Mouse (Mus musculus) urinary bladder, adult 2 months (tissue): ENCODE data around the gene Cpne5. TPM values are rescaled to one million over a fixed set of nuclear protein-coding genes. Genes with fewer than 3 reads are reported as not detected.

Experiments
- DNase-seq: peaks from one replicate; pipeline ENCODE4 v3.0.0; 2022; ENCODE audit warnings: low spot score
- polyA plus RNA-seq: library from polyadenylated mRNA; depleted of rRNA; stranded (reverse); fragments of >200 nt; gene quantifications from 2 replicates; pipeline ENCODE4 v1.2.3, GENCODE M21; 2012

The Cpne5 gene
- polyA plus RNA-seq, 1 experiment: 0.56 TPM

DNA sequence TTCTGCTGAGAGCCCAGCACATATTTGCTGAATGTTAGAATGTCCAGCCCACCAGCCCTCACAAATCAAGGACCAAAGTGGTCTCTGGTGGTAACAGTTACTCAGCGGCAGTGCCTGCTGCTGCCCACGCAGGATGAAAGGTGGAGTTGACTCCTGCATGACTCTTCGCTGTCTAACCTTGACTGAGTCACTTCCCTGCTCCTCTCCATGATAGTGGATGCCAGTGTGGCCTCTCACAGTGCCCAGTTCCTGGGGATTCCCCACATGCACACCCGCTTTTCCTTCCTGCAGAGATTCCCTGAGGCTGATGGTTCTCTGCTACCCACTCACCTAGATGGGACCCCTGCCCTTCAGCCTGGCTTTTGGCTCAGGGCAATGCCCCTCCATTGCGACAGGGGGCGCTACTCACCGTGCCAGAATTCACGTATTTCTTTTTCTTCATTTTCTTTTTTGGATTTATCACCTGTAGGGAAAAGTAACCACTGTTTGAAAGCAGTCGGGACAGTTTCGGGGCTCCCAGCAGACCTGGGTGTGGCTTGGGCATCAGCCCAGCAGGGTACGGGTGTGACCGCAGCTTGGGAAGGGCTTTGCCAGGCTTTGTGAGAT is 68.9 kb downstream of the Cpne5 start:
- DNase-seq: no peak

DNA sequence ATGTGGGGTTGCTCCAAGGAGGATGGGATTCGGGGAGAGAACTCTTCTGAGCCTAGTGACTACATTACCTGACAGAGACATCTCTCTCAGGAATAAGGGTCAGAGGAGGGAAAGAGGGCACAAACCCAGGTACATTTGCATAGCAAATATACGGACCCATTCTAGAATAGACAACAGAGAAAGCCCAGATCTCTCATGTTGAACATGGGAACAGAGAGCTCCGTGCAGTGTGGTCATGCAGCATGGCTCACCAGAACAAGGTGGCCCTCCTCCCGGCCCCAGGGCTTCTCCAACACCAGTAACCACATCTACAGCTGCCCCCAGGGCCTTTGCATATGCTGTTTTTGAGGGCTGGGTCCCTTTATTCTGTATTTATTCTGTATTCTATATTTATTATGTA is 69.5 kb downstream of the Cpne5 start:
- DNase-seq: no peak

DNA sequence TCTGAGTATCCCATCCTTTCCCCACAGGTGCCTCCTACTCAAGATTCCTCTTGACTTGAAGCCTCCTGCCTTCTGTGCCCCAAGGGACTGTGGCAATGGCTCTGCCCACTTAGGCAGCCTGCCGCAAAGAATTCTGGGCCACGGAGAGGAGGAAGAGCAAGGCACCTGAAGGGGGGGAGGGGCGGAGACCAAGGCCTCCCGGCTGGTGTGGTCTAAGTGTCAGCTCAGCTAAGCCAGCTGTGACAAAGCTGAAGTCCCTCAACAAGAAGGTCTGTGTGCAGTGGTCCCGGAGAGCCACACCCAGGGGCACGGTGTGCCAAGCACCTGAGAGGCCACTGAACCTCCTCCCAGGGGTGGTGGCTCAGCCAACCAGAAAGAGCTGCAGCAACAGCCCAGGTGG is 70.6 kb downstream of the Cpne5 start:
- no peak for DNase-seq

DNA sequence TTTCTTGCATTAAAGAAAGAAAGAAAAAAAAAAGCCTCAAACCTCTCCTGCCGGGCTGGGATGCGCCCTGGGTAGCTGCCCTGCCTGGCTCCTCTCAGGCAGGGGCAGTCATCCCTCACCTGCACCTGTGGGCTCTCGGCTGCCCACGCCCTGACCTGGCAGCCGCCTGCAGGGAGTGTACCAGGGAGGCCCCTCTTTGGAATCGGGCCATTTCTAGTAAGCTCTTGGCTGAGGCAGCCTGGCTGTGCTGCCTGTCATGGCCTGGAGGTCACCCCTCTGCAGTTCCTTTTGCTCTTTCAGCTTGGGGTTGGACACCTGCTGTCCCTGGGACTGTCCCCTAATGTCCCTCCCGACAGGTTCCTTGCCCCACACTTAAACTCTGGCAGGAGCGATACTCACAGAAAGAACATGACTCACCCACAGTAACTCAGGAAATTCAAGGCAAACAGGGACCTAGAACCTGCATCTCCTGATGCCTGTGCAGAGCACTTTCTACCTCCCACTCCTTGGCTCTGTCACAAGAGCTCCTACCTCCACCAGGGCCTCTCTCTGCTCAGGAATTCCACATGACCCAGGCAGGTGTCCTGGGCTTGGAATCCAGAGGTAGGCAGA is 71.9 kb downstream of the Cpne5 start:
- no peak for DNase-seq

DNA sequence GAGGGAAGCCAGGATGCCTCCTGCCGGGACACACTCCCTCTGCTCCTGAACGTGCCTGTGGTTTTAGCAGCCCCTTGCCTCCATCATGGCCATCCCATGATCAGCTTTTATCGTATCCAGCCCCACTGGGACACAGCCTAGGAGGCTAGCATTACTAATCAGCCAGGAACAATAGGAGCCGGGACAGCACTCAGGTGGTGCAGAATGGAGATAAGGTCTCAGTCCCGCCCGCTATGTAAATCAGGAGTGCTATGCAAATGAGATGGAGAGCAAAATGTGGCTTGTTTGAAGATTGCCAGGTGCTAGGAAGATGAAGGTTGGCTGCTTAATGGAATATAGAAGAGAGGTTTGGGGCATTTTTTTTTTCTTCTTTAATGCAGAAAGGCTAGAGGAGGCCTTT is 72.5 kb downstream of the Cpne5 start:
- DNase-seq: no peak

DNA sequence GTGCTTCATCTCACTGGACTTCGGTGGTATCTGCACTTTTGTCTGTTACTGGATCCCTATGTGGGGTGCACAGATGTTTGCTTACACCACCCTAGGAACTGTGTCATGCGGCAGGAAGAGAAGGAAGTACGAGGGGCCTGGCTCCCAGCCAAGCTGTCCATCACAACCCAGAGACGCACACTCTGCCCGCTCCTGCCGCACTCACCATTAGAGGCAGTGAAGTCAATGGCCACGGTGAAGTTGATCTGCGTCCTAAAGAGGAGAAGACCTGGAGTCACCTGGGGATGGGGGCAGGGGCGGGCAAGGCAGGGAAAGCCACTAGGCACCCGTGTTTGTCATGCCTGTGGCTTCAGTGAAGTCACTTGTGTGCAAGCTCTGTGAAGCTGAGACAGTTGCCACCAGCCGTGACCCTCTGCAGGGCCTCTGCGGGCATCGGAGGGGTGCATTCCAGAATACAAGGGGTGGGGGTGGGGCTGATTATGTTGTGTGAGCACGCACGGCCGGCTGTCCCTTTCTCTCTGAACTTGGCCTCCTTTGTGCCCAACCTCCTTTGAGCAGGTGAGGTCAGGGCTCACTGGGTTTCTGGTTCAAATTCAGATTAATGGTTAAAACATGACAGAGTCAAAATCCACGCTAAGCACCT is 73.4 kb downstream of the Cpne5 start:
- DNase-seq: no peak

DNA sequence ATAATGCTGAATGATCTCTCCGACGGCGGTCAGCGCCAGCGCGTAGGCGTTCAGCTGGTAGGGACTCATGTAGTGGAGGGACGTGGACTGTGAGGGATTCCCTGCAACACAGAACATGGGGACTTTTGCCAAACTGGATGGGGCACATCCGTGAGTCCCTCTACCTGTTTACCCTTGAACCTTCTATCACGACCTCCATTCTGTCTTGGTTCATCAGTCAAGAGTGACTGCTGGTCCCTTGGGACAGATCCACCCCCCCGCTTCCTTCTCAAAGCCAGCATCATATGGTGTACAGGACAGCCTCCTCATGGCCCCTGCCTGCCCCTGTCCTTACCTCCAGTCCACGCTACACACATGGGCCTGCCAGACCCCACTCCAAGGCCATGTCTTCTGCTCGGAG is 75.6 kb downstream of the Cpne5 start:
- no peak for DNase-seq

DNA sequence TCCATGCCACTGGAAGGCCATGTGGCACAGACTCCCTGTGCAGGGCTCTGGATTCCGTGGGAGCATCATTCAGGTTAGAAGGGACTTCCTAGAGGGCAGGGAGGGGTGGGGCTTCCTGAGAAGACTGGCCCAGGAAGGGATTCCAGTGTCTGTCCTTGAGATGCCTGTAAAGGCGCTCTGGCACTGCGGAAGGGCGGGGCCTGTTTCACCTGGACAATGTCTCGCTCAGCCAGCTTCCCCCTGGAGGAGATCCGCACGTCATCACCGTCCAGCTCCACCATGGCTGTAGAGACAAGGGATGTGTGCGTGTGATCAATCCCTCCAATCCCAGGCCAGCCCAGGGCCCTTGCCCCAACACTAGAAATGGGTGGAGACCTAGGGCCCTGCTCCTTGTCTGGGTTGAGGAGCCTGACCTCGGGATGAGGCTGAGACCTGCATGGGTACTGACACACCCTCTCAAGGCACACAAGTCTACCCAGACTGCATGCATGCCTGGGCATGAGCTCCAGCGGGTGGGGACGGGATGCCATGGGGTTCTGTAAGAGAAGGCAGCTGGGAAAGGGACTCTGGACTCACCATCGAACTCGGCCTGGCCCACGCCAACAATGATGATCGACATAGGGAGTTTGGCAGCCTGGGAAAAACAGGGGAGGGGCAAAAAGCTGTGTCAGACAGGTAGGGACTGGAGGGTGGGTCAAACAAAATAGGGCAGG is 78.1 kb downstream of the Cpne5 start:
- no peak for DNase-seq

DNA sequence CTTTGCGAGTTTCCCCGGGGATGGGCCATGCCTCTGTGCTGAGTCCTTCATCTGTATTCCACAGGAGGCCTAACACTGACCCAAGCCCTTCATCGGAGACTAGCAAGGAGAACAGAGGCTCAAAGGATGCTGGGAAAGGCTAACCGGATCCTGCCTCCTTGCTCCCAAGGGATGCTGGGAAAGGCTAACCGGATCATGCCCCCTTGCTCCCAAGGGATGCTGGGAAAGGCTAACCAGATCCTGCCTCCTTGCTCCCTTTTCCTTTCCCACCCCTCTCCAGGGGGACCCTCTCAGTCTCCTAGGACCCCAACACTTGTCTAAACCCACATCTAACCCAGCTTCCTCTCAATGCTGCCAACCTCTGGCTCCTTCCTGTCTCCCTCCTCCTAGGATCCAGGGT is 78.6 kb downstream of the Cpne5 start:
- no peak for DNase-seq

DNA sequence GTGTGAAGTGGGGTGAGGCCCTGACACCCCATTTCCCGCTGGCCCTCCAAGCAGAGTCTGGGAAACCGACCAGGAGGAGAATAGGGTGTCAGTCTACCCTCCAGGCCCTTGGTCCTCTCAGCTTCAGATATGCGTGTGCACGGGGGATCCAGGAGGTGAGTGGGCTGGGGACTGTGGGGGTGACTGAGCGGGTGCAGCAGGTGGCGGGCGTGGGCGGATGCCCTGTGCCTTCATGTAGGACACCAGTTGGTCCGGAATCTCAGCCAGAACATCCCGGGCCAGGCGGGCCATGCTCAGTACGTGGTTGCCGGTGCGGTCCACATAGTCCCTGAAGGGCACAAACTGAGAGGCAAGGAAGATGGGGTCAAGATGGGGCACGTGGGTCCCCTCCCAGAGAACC is 79.1 kb downstream of the Cpne5 start:
- no peak for DNase-seq

DNA sequence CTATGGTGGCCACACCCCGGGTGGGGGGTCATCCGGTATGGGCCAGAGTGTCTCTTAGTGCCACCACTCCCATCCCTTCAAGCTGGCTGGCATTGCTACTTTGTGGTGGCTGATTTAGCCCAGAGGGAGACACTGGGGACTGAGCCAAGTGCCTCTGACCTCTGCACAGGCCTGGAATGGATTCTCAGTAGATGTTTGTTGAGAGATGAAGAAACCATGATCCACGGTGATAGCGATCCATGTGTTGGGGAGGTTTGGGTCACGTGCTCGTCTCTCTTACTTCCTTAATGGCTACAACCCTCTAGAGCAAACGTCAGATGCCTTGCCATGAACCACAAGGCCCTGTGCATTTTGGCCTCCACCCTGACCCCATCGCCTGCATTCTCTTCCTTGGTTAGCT is 81.1 kb downstream of the Cpne5 start:
- DNase-seq: no peak

DNA sequence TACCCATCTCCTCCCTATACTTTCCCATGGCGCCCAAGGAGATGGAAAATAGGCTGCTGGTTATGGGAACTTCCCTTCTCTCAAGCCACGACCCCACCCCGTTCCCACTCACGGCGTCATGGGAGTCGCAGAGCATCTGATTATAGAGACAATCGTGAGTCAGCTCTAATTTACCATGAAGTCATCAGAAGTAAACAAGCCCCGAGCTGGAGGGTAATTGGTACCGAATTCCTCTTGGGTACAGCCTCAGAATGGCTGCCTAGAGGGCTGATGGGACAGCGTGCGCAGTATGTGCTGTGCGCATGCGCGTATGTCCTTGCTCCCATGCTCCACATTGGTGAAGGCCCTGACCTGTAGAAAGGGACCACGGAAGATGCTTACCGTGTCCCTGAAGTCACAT is 81.6 kb downstream of the Cpne5 start:
- no peak for DNase-seq

DNA sequence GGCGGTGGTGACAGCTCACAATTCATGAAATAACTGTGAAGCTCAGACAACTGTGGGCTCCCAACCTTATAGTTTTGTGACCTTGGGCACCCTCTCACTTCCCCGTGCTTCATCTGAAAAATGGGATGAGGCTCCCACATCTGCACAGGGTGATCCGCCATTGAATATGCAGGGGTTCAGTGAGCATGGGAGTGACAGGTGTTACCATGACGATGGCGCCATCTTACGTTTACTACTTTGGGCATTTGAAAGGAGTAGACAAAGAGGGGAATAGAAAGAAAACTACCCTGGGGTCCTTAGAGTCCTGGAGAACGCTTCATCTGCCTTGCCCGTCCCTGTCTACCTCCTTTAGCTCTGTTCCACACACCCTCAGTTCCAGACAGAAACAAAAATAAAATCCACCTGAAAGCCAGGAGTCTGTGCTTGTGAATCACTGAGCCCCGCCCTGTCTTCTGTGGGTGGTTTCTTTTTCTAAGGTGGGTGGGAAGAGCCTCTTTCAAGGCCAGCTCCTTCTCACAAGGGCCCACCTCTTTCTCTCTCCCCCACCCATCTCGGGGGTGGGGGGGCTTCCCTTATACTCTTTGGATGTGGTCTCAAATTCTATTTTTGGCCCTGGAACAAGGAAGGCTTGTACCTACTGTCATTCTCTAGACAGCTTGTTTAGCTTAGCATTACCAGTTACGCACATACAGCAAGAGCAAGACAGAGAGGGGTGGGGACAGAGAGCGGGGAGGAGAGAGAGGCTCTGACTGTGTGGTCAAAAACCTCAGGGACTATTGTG is 82.4 kb downstream of the Cpne5 start:
- no peak for DNase-seq

DNA sequence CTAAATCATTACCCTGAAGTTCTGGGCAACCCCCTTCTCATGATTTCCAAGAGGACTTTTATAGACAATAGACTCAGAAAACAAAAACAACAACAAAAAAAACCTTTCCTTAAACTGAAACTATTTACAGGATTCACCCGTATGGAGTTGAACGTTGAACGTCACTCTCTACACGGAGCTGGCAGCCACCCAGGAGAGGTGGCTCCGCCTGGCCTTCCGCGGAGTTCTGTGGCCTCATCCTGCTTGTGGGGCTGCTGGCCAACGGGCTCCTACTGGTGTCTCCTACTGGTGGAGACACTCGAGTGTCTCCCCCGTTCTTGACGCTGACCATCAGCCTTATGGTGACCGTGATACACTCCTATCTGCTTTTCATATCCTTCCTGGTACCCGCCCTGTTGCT is 83.7 kb downstream of the Cpne5 start:
- no peak for DNase-seq

DNA sequence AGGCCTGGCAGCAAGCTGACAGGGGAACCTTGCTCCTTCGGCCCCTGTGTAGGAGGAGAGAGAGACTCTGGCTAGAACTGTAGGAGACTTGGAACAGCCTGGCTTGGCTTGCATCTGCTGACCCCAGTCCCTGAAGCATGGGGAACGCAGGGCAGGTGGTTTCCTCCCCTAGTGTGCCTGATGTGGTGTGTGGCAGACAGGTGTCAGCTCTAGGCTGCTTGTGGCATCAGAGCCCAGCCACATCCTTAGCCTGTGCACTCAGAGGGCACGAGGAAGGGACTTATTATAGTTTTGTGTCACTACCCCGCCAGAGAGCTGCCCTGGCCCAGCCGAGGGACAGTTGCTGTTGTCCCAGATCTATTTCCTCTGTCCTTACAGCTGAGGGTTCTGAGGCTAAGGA is 85.4 kb downstream of the Cpne5 start:
- no peak for DNase-seq

DNA sequence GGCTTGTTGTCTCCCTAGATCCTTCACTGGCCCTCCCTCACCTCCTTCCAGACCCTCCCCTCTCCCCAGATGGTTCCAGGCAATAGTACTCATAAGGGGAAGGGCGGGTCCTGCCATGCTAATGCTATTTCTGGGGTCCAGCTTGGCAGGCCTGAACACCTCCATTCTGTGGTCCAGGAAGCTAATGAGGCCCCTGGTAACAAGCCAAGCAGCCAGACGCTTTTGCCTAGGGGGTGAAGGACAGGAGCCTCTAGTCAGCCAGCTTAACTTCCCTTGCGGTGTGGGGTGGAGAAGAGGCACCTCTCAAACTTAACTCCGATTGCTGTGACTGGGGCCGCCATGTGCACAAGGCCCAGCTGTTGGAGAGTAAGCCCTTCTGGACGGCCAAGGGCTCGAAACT is 88.2 kb downstream of the Cpne5 start:
- no peak for DNase-seq

DNA sequence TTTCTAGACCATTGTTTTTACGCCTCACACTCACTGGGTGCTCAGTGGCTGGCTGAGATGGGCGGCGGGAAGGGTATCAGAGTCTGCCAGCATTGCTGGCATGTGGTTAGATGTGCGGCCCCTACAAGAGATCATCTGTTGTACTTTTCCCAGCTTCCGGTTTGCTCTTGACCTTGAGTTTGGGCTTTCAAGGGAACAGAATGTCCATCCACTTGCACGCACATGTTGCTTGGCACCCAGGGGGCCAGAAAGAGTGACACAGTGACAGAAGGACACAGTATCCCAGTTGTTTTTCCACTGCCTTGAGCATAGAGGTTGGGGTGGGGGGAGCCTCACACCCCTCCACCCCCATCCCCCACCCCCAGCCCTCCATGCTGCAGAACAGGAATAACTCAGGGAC is 90.2 kb downstream of the Cpne5 start:
- DNase-seq: no peak

DNA sequence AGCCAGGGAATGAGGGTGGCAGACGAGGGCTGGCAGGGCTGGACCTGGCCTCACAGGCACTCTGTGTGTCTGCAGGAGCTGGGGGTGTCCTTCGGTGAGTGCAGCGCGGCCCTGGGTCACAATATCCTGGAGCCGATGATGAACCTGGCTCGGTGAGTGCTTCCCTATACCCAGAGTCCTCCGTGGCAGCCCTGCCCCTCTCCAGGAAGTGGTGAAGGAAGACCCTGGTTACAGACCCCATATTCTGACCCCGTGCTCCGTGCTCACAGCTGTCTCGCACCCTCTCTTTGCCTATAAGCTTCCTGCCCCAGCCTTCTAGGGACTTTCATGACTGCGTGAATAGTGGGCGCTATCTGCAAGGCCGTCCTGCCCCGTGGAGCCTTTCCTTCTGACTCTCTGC is 90.7 kb downstream of the Cpne5 start:
- DNase-seq: no peak

DNA sequence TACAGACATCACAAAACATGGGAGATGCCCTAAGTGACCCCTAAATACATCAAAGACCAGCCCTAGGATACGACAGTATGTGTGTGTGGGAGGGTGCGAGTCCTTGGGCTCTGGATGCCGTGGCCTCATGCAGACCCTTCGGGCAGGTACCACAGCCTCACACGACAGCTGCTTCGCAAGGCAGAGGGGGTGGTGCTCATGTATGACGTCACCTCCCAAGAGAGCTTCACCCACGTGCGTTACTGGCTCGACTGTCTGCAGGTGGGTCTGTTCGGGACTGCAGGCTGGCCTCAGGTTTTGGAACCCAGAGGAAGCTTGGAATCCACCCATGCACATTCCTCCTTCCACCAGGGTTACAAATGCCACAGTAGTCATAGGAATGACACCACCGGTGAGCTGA is 92.9 kb downstream of the Cpne5 start:
- DNase-seq: no peak

DNA sequence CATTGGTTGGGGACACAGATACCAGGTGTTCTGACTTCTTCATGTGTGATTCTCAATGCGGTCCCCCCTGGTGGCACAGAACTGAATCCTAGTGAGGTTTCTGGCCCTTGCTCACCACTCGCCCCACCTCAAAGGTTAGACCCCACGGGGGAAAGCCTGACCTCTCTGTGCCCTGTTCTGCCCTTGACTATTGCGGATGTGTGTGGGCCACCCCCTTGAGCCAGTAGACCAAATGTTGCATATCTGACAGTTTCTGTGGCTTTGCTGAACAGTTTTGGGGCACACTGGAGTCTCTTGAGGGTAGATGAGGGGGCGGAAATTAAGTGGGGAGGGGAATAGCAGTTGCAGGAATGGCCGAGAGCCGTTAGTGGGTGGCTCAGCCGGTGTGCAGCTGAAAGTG is 94.7 kb downstream of the Cpne5 start:
- no peak for DNase-seq

DNA sequence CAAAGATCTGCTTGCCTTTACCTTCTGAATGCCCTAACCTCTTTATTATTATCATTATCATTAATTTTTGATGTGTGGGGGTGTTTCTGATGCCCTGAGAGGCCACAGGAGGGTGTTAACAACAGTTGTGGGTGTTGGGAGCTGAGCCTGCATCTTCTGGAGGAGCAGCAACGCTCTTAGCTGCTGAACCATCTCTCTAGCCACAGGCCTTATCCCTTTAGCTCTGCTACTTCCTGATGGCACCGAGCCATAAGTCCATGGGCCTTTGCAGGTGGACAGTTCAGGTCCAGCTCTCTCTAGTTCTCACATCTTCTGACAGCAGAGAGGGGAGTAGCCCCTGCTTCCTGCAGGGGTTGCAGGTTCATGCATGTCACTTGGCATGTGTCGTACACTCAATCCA is 96.4 kb downstream of the Cpne5 start:
- DNase-seq: no peak

DNA sequence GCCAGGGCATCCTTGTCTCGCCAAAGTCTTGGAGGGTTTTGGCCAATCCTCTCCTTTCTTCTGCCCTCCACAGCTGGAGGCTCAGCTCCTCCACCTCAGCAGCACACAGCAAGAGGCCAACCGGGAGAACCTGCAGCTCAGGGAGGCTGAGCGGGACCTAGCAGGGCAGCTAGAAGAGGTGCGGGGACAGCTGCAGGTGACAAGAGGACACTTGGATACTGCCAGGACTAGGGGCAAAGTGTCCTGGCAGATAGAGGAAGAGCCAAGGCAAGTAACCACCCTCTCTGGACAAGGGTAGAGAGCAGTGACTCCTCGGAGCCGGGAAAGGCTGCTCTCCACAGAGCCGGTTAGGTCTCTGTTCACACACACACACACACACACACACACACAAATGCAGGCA is 100.1 kb downstream of the Cpne5 start:
- no peak for DNase-seq
